Mouse (Mus musculus) layer of hippocampus, postnatal 25 days (tissue): ENCODE results near the gene Ascc2. TPM values are rescaled to one million over a fixed set of nuclear protein-coding genes. Genes with fewer than 3 reads are reported as not detected.
"Not testable (repeated sequence)": the region's sequence is repeated elsewhere in the genome, so short reads cannot be mapped to it uniquely, and the experiment has no call there.

Experiments used
- DNase-seq, 2 experiments: peaks; one replicate each; pipeline ENCODE4 v3.0.0; 2022; ENCODE audit warnings: mixed read lengths in 2 of 2, low spot score in 1 of 2; ENCODE audit errors: extremely low spot score in 1 of 2
- total RNA-seq, 2 experiments: library from RNA; stranded (reverse); gene quantifications; 2 replicates each; pipeline ENCODE4 v1.2.3; 2021

Ascc2 gene
- total RNA-seq, 2 experiments from 2014 or later: 20.0 to 22.9 TPM

- no peak for DNase-seq
Measured at GRCm38 (mm10) chr11:4679441-4679832, 41.9 kb downstream of the Ascc2 start.

DNA sequence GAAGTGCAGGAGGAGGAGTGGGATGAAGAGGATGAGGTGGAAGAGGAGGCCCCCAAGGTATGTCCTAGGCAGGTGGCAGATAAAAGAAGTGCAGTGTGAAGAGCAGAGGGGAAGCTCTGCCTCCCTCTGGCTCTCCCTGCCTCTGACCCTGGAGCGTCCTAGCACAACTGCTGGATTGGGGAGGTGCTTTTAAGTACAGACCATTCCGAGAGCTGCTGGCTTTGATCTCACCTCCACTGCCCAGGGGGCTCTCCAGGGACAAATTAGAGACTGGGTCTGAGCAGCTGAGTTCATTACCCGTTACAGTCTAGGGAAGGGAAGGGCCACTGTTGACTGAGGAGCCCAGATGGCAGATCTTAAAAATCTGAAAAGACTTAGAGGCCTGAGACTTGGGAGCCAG lies 42.6 kb downstream of the Ascc2 start:
- no peak for DNase-seq

DNA sequence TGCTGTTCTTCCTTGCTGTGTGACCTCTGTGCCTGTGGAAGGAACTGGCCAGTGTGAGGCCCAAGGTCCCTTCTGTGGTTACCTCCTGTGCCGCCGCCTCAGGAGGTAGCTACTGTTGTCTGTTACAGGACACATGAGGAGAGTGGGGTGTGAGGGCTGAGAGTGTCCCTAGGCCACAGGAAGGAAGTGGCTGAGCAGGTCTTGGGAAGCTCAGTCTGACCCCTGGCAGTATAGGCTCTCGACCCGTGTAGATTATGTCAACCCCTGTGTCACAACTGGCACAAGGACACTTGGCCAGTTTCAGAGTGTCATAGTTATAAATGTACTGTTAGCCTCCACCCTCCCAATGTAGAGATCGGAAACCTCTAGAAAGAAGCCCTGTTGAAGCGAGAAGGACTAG lies 46.0 kb downstream of the Ascc2 start:
- DNase-seq: no peak

DNA sequence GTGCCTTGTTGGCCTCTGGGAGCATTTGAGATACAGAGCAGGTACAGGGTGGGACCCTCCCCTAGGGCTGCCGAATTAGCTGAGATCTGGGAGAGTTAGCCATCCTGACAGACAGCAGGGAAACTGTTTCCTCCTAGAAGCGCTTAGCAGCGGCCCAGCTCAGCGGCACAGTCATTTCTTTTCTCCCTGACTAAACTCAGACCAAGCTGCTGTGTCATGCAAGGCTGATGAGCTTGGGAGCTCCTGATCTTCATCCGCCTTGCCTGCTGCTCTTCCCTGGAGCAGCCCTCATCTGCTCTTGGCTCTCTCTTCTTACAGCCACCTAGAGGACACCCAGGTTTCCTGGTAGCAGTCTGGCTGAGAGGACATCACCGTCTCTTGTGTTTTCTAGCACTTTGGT lies 46.6 kb downstream of the Ascc2 start:
- no peak for DNase-seq

- DNase-seq: no peak
Measured at GRCm38 (mm10) chr11:4685071-4685470, 47.5 kb downstream of the Ascc2 start.

DNA sequence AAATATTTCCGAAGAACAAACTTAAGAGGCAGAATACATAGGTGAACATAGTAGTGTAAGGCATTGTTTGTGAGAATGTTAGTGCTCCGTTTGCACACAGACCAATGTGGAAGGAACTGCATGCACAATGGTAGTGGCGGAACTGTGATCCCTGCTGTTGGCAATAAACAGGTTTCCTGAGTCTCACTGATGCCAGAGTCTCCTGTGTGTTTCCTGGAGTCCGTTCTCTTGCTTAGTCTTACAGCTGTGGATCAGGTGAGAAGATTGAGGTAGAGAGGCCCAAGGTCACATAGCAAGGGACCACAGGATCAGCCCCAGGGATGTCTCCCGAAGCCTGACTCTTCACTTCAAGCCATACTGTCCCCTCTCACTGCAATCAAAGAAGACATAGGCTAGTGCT lies 48.0 kb downstream of the Ascc2 start:
- no peak for DNase-seq

GRCm38 (mm10) chr11:4687027-4687426 lies 49.5 kb downstream of the Ascc2 start:
- no peak for DNase-seq

GRCm38 (mm10) chr11:4687874-4688273 lies 50.3 kb downstream of the Ascc2 start:
- no peak for DNase-seq

DNA sequence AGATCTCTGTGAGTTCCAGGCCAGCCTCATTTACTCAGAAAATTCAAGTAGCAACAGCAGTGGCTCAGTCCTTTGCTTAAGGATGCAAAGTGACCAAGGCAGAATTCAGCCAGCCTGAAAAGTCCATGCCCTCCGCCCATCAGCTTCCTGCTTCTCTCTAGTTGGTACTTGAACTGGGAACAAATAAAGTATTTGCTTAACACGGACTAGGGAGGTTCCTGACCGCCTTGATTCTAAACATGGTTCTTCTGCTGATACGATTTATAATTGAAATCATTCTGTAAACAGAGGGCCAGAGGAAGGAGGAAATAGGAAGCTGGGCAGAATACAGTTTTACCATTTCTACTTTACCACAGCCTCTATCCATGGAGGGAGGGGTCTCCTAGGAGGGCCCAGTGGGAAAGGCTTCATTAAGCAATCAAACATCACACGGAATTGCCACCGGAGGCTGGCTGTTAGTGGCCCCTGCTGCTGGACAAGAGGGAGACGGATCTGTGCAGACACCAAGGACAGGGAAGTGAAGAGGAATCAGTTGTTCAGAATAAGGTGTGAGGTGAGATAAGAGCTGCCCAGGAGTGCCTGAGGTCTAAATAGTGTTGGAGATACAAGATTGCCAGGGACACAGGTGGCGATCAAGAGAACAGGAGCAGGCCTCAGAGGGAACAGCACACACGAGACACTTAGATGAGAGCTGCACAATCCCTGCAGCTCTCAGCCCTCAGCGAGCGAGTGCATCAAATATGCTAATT lies 51.3 kb downstream of the Ascc2 start:
- DNase-seq: no peak

DNA sequence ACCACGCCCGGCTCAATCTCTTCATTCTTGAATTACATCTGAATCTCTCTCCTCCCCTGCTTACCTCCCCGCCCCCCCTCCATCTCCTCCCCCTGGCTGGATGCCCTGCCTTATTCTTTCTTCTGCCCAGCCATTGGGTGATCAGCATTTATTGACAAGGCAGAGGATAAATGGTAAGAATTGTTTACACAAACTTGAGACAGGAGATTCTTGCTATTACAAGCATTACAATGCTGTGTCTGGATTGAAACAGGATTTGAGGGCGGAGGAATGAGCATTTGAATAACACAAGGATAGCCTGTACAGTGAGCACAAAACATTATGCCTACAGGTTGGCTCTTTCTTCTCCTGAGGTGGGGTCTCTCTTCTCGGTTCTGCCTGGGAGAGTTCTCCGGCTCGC lies 52.8 kb downstream of the Ascc2 start:
- DNase-seq: no peak

DNA sequence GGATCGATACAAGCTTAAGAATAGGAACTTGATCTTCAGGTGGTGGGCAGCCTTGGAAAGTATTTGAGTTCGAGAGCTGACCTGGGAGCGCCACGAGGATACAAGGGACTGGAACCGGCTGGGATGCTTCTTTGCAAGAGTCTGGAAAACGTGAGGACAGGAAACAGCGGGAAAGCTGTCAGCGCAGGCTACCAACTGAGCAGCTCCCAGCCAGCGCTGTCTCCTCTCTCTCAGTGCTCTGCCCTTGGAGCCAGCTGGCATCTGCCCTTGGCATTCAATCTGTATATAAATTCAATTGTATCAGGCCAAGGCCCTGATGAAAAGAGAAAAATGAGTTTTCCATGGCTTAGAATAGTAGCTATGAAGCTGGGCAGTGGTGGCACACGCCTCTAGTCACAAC lies 53.7 kb downstream of the Ascc2 start:
- DNase-seq: no peak

- no peak for DNase-seq
Measured at GRCm38 (mm10) chr11:4692162-4692561, 54.6 kb downstream of the Ascc2 start.

GRCm38 (mm10) chr11:4697043-4697983 lies 59.8 kb downstream of the Ascc2 start:
- DNase-seq: peak in 1 of 2 experiments; percentile 76

DNA sequence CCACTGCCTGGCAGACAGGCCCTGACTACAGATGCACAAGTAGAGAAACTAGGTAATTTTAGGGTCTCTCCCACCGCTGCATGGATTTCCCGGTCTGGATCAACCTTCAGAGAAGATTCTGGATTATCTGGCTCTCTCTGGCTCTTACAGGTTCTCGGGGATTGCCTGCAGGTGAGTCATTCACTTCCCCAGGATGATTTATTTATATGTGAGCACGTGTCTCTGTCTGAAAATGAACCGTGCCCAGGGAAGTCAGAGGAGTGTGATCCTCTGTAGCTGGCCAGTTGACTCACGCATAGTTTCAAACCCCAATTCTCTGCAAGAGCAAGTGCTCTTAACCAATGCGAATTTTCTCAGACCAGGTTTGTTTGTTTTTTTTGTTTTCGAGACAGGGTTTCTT lies 63.2 kb downstream of the Ascc2 start:
- DNase-seq: no peak

DNA sequence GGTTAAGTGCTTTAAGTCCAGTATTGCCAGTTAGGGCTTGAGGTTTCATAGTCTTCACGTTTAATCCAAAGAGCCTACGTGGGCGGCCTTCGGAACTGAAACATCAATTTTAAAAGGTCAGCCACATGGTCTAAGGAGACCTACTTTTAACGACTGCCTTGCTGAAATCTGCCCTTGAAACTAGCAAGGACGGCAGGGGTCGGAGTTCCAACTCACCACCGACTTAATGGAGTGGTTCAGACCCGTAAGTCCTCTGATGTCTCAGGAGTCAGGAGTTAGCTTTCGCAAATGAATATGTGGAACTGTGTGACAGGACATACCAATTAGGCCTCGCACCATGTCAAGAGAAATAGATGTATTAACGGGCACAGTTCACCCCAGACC lies 66.1 kb downstream of the Ascc2 start:
- no peak for DNase-seq

- peak; percentile 87 to 89 for DNase-seq
Measured at GRCm38 (mm10) chr11:4704072-4704964, 66.8 kb downstream of the Ascc2 start, which contains the start of the genes Uqcr10 and Zmat5. TSS of gene Uqcr10 (minus strand) at chr11:4704342. TSS of gene Zmat5 (plus strand) at chr11:4704678.

DNA sequence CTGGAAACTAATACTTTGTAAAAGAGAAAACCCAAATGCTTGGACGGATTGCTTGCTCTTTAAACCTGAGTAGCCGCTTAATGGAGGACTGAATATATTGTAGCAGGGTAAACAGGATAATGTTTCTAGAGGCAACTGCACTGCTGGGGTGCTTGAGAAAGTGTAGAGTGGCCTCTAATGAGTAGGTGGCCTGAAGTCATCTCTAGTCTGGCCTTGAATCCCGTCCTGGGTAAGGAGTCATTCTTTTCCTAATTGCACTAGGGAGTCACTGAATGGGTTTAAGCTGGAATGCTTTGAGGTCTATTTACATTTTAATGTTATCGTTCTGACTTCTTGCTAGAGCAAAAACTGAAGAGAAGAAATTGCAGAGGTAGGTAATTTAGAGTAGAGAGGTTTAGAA lies 67.6 kb downstream of the Ascc2 start:
- no peak for DNase-seq

- DNase-seq: not testable (repeated sequence)
Measured at GRCm38 (mm10) chr11:4710188-4710587, 72.6 kb downstream of the Ascc2 start.

- no peak for DNase-seq
Measured at GRCm38 (mm10) chr11:4712822-4713221, 75.3 kb downstream of the Ascc2 start.

DNA sequence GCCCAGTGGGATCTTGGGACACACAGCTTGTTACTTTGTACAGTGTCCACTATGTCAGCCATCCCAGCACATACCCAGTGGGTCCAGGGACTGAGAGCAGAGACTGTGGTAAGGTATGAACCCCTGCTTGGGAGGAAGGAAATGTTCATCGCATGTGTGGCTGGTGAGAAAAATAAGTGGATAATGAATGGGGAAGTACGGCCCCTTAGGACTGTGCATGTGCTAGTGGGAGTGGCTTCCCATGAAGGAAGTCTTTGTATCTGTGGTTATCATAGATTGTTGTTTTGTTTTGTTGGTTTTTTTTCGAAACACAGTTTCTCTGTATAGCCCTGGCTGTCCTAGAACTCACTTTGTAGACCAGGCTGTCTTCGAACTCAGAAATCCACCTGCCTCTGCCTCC lies 77.2 kb downstream of the Ascc2 start:
- DNase-seq: no peak
